Mouse (Mus musculus): ENCODE results near the gene Spdef. TPM values are rescaled to one million over a fixed set of nuclear protein-coding genes. Genes with fewer than 3 reads are reported as not detected.

Gene Spdef
- polyA plus RNA-seq, 1 experiment from 2014 or later = 0.33 TPM

- no peaks in the 10 kb centered on the region for H3K9me3 ChIP-seq
- no peak for ATAC-seq (ENCODE audit: low FRiP score, low read depth)
- H3K27ac ChIP-seq = no peak overlapping the region
- H3K36me3 ChIP-seq = peaks cover 10% of the 10 kb centered on the region; the same call in 1 of the 2 replicates
- H3K27me3 ChIP-seq (replicated peaks) = no peaks in the 10 kb centered on the region
- no peak overlapping the region for H3K4me2 ChIP-seq (replicated peaks)
- no peak overlapping the region for H3K4me3 ChIP-seq
- 0 out of 2 replicates have a peak overlapping the region, but pooled peaks have one; percentile 8 for H3K9ac ChIP-seq
- H3K4me1 ChIP-seq = no peaks in the 10 kb centered on the region
- WGBS = 94% methylated on average over 8 of the region's 8 CpGs
Observed at GRCm38 (mm10) chr17:27751314-27752202, 22.8 kb upstream of the Spdef start.

GRCm38 (mm10) chr17:27750451-27750942 lies 21.7 kb upstream of the Spdef start:
- Histone ChIP-seq H3K9ac (no peak overlapping the region), H3K27ac (no peak overlapping the region), H3K9me3 (no peaks in the 10 kb centered on the region), H3K27me3 (replicated peaks) (no peaks in the 10 kb centered on the region), H3K4me2 (replicated peaks) (no peak overlapping the region), H3K36me3 (peaks cover 10% of the 10 kb centered on the region; the same call in 1 of the 2 replicates), H3K4me3 (no peak overlapping the region), H3K4me1 (no peaks in the 10 kb centered on the region)
- WGBS = 89% methylated on average over 6 of the region's 6 CpGs
- ATAC-seq (ENCODE audit: low FRiP score, low read depth) = no peak

- peaks cover 7% of the 10 kb centered on the region; the same call in 1 of the 2 replicates for H3K36me3 ChIP-seq
- H3K4me2 ChIP-seq (replicated peaks) = no peak overlapping the region
- H3K9me3 ChIP-seq = no peaks in the 10 kb centered on the region
- no peak overlapping the region for H3K4me3 ChIP-seq
- no peak overlapping the region for H3K27ac ChIP-seq
- no peak for ATAC-seq (ENCODE audit: low FRiP score, low read depth)
- H3K27me3 ChIP-seq (replicated peaks) = no peaks in the 10 kb centered on the region
- no peaks in the 10 kb centered on the region for H3K4me1 ChIP-seq
- no peak overlapping the region for H3K9ac ChIP-seq
- 82% methylated on average over 2 of the region's 2 CpGs for WGBS
Observed at GRCm38 (mm10) chr17:27748123-27748522, 19.4 kb upstream of the Spdef start.

GRCm38 (mm10) chr17:27746446-27746845 lies 17.7 kb upstream of the Spdef start:
- Histone ChIP-seq H3K9me3 (no peaks in the 10 kb centered on the region), H3K9ac (no peak overlapping the region), H3K36me3 (no peaks in the 10 kb centered on the region), H3K27ac (no peak overlapping the region), H3K4me3 (no peak overlapping the region), H3K4me2 (replicated peaks) (no peak overlapping the region), H3K27me3 (replicated peaks) (no peaks in the 10 kb centered on the region), H3K4me1 (no peaks in the 10 kb centered on the region)
- ATAC-seq (ENCODE audit: low FRiP score, low read depth) = no peak
- 69% methylated on average over 4 of the region's 4 CpGs for WGBS

- H3K4me1 ChIP-seq = no peaks in the 10 kb centered on the region
- no peaks in the 10 kb centered on the region for H3K9me3 ChIP-seq
- H3K4me2 ChIP-seq (replicated peaks) = no peak overlapping the region
- 93% methylated on average over 6 of the region's 6 CpGs for WGBS
- no peak overlapping the region for H3K27ac ChIP-seq
- no peak overlapping the region for H3K9ac ChIP-seq
- H3K4me3 ChIP-seq = no peak overlapping the region
- no peaks in the 10 kb centered on the region for H3K27me3 ChIP-seq (replicated peaks)
- no peaks in the 10 kb centered on the region for H3K36me3 ChIP-seq
- ATAC-seq (ENCODE audit: low FRiP score, low read depth) = no peak
Observed at GRCm38 (mm10) chr17:27740961-27741360, 12.2 kb upstream of the Spdef start.

GRCm38 (mm10) chr17:27734344-27735073 lies 5.8 kb upstream of the Spdef start:
- WGBS = 30% methylated on average over 12 of the region's 13 CpGs
- no peaks in the 10 kb centered on the region for H3K36me3 ChIP-seq
- no peak overlapping the region for H3K27ac ChIP-seq
- H3K9me3 ChIP-seq = no peaks in the 10 kb centered on the region
- ATAC-seq (ENCODE audit: low FRiP score, low read depth) = no peak
- H3K9ac ChIP-seq = no peak overlapping the region
- no peaks in the 10 kb centered on the region for H3K4me1 ChIP-seq
- H3K4me3 ChIP-seq = no peak overlapping the region
- no peaks in the 10 kb centered on the region for H3K27me3 ChIP-seq (replicated peaks)
- no peak overlapping the region for H3K4me2 ChIP-seq (replicated peaks)

GRCm38 (mm10) chr17:27732694-27733093 lies 3.9 kb upstream of the Spdef start:
- Histone ChIP-seq H3K9me3 (no peaks in the 10 kb centered on the region), H3K27ac (no peak overlapping the region), H3K27me3 (replicated peaks) (no peaks in the 10 kb centered on the region), H3K36me3 (no peaks in the 10 kb centered on the region), H3K4me1 (no peaks in the 10 kb centered on the region), H3K4me2 (replicated peaks) (no peak overlapping the region), H3K9ac (no peak overlapping the region), H3K4me3 (no peak overlapping the region)
- ATAC-seq (ENCODE audit: low FRiP score, low read depth) = no peak
- WGBS = 84% methylated on average over 3 of the region's 3 CpGs

- Histone ChIP-seq H3K27ac (no peak overlapping the region), H3K9ac (no peak overlapping the region), H3K36me3 (no peaks in the 10 kb centered on the region), H3K27me3 (replicated peaks) (no peaks in the 10 kb centered on the region), H3K9me3 (no peaks in the 10 kb centered on the region), H3K4me2 (replicated peaks) (no peak overlapping the region), H3K4me3 (no peak overlapping the region), H3K4me1 (no peaks in the 10 kb centered on the region)
- ATAC-seq (ENCODE audit: low FRiP score, low read depth) = no peak
- WGBS = 88% methylated on average over 5 of the region's 5 CpGs
Observed at GRCm38 (mm10) chr17:27732152-27732551, 3.4 kb upstream of the Spdef start.

- no peaks in the 10 kb centered on the region for H3K27me3 ChIP-seq (replicated peaks)
- H3K4me3 ChIP-seq = no peak overlapping the region
- H3K36me3 ChIP-seq = no peaks in the 10 kb centered on the region
- no peak for ATAC-seq (ENCODE audit: low FRiP score, low read depth)
- H3K4me2 ChIP-seq (replicated peaks) = no peak overlapping the region
- H3K27ac ChIP-seq = no peak overlapping the region
- peaks cover 13% of the 10 kb centered on the region for H3K4me1 ChIP-seq
- no peak overlapping the region for H3K9ac ChIP-seq
- no peaks in the 10 kb centered on the region for H3K9me3 ChIP-seq
- 45% methylated on average over 7 of the region's 7 CpGs for WGBS
Observed at GRCm38 (mm10) chr17:27726527-27726926, 2.2 kb downstream of the Spdef start.

GRCm38 (mm10) chr17:27725412-27725811 lies 3.3 kb downstream of the Spdef start:
- Histone ChIP-seq H3K9me3 (no peaks in the 10 kb centered on the region), H3K4me2 (replicated peaks) (peak overlapping the region; percentile 14; the same call in 1 of the 2 replicates), H3K27ac (no peak overlapping the region), H3K36me3 (no peaks in the 10 kb centered on the region), H3K27me3 (replicated peaks) (no peaks in the 10 kb centered on the region), H3K4me1 (peaks cover 13% of the 10 kb centered on the region), H3K4me3 (no peak overlapping the region), H3K9ac (peak overlapping the region; percentile 33; the same call in 1 of the 2 replicates)
- ATAC-seq (ENCODE audit: low FRiP score, low read depth) = no peak
- WGBS = 16% methylated on average over 10 of the region's 10 CpGs

GRCm38 (mm10) chr17:27725011-27725410 lies 3.7 kb downstream of the Spdef start:
- Histone ChIP-seq H3K4me3 (no peak overlapping the region), H3K27ac (no peak overlapping the region)
- ATAC-seq (ENCODE audit: low FRiP score, low read depth) = no peak

GRCm38 (mm10) chr17:27724327-27724726 lies 4.4 kb downstream of the Spdef start:
- H3K9ac ChIP-seq = no peak overlapping the region
- 36% methylated on average over 3 of the region's 3 CpGs for WGBS
- no peaks in the 10 kb centered on the region for H3K36me3 ChIP-seq
- H3K27me3 ChIP-seq (replicated peaks) = no peaks in the 10 kb centered on the region
- no peak for ATAC-seq (ENCODE audit: low FRiP score, low read depth)
- peaks cover 13% of the 10 kb centered on the region for H3K4me1 ChIP-seq
- no peaks in the 10 kb centered on the region for H3K9me3 ChIP-seq
- H3K4me2 ChIP-seq (replicated peaks) = no peak overlapping the region
- no peak overlapping the region for H3K27ac ChIP-seq
- H3K4me3 ChIP-seq = no peak overlapping the region

More at GRCm38 (mm10) chr17:27725011-27725410, 3.7 kb downstream of the Spdef start:
- 34% methylated on average over 10 of the region's 10 CpGs for WGBS
- no peaks in the 10 kb centered on the region for H3K27me3 ChIP-seq (replicated peaks)
- 0 out of 2 replicates have a peak overlapping the region, but pooled peaks have one; percentile 5 for H3K9ac ChIP-seq
- no peaks in the 10 kb centered on the region for H3K9me3 ChIP-seq
- H3K36me3 ChIP-seq = no peaks in the 10 kb centered on the region
- peaks cover 13% of the 10 kb centered on the region for H3K4me1 ChIP-seq
- H3K4me2 ChIP-seq (replicated peaks) = peak overlapping the region; percentile 14; the same call in 1 of the 2 replicates
